In genomic region chr8:57574398-57574797, GRCm38 (mm10) we compare ENCODE assay signal across 9 mouse cellular contexts.
A peak's percentile ranks its signal among the peaks of the same experiment; 100 is the strongest.
DNase-seq lines count a peak whose midpoint lies in the region; ATAC-seq and TF ChIP-seq lines count a peak whose summit lies in the region.
"Had no signal": no experiment of that assay in that cellular context is flagged by ENCODE, and none has a peak within 500 bp of the region (broad histone marks: within the 10 kb centered on the region; RNA-seq: fewer than 3 reads in every experiment).

No protein-coding gene starts in this region.

- H3K36me3 ChIP-seq in embryonic facial prominence, embryonic 10.5 days (replicated peaks): peaks cover 5% of the 10 kb centered on the region; the same call in 1 of the 2 replicates
- H3K36me3 ChIP-seq in lung, embryonic 14.5 days (ENCODE audit: insufficient read depth): no peaks in the 10 kb centered on the region
- H3K36me3 ChIP-seq: heart, embryonic 13.5 days had no signal

- peak; percentile 61 to 71 for DNase-seq in CD8-positive naive resting alpha-beta T cell, adult 2 months (ENCODE audit: low read depth in 2 of 2, low spot score in 2 of 2)
- peak; percentile 81 for DNase-seq in adrenal gland, postnatal 25 days
- peak; percentile 73 for DNase-seq in embryonic facial prominence, embryonic 10.5 days (ENCODE audit: low spot score)
- DNase-seq in heart, postnatal 25 days (ENCODE audit: low spot score): peak; percentile 33
- peak; percentile 58 to 87 for DNase-seq in kidney, postnatal 36 days
- peak; percentile 83 for DNase-seq in lung, embryonic 14.5 days
- peak; percentile 87 for DNase-seq in thymus, postnatal 14 days

- peak; percentile 81 for TF ChIP-seq CTCF in lung, embryonic 14.5 days (IDR thresholded peaks at IDR 0.05; ENCODE audit: low read depth)
- peak; percentile 98 for TF ChIP-seq CTCF in olfactory bulb, adult 2 months (IDR thresholded peaks at IDR 0.05; ENCODE audit: insufficient read depth, low read depth, low read length)

- intact Hi-C loops in heart, postnatal 25 days (cut with DNase I): loop anchor here (1.0 to 2.0 kb wide), 2 partner anchors 216 to 226 kb away; no protein-coding TSS in a partner anchor

- H3K27me3 ChIP-seq in embryonic facial prominence, embryonic 10.5 days (replicated peaks; ENCODE audit: low read depth, poor library complexity, severe bottlenecking): no peaks in the 10 kb centered on the region
- no peaks in the 10 kb centered on the region for H3K27me3 ChIP-seq in lung, embryonic 14.5 days (ENCODE audit: insufficient read depth, low read length)
- H3K27me3 ChIP-seq: heart, embryonic 13.5 days had no signal

- peaks cover 14% of the 10 kb centered on the region for H3K4me1 ChIP-seq in embryonic facial prominence, embryonic 10.5 days
- no peaks in the 10 kb centered on the region; the same call in 1 of the 2 replicates for H3K4me1 ChIP-seq in lung, embryonic 14.5 days (ENCODE audit: insufficient read depth)
- H3K4me1 ChIP-seq in olfactory bulb, adult 2 months (ENCODE audit: control insufficient read depth, insufficient read depth, low read length): peaks cover 9% of the 10 kb centered on the region

- no peak overlapping the region for H3K4me3 ChIP-seq in embryonic facial prominence, embryonic 10.5 days
- H3K4me3 ChIP-seq in lung, embryonic 14.5 days (ENCODE audit: low read depth, low read length): no peak overlapping the region
- H3K4me3 ChIP-seq in olfactory bulb, adult 2 months (ENCODE audit: insufficient read depth, low read depth, low read length): no peak overlapping the region
- H3K4me3 ChIP-seq: heart, embryonic 13.5 days had no signal

- no peak overlapping the region for H3K4me2 ChIP-seq in lung, embryonic 14.5 days
- H3K4me2 ChIP-seq: heart, embryonic 13.5 days had no signal

- no peak for TF ChIP-seq POLR2A in olfactory bulb, adult 2 months (IDR thresholded peaks at IDR 0.05; ENCODE audit: insufficient read depth, low read depth, low read length)

- H3K9ac ChIP-seq in lung, embryonic 14.5 days: no peak overlapping the region
- H3K9ac ChIP-seq: heart, embryonic 13.5 days had no signal

- no peak overlapping the region for H3K27ac ChIP-seq in embryonic facial prominence, embryonic 10.5 days (replicated peaks)
- no peak overlapping the region for H3K27ac ChIP-seq in lung, embryonic 14.5 days (ENCODE audit: low read depth)
- no peak overlapping the region for H3K27ac ChIP-seq in olfactory bulb, adult 2 months (ENCODE audit: insufficient read depth, low read depth, low read length)
- H3K27ac ChIP-seq: heart, embryonic 13.5 days had no signal

- WGBS in embryonic facial prominence, embryonic 10.5 days: 10% methylated on average over 7 of the region's 7 CpGs
- 12% methylated on average over 7 of the region's 7 CpGs for WGBS in lung, embryonic 14.5 days
- 5% methylated on average over 7 of the region's 7 CpGs for WGBS in olfactory bulb, adult 2 months

- no peaks in the 10 kb centered on the region for H3K9me3 ChIP-seq in embryonic facial prominence, embryonic 10.5 days
- no peaks in the 10 kb centered on the region for H3K9me3 ChIP-seq in lung, embryonic 14.5 days (ENCODE audit: low read depth, low read length)
- H3K9me3 ChIP-seq: heart, embryonic 13.5 days had no signal

- ATAC-seq in lung, embryonic 14.5 days (ENCODE audit: insufficient read depth): no peak

Comparison
In these comparisons a context has a peak if more than half of its experiments do, and no peak if none do; other contexts are left out.
1. DNase-seq: peak in every context shown above with its lines; median percentile 87 in thymus, postnatal 14 days; 83 in lung, embryonic 14.5 days; 81 in adrenal gland, postnatal 25 days; 73 in embryonic facial prominence, embryonic 10.5 days; 72 in kidney, postnatal 36 days; 66 in CD8-positive naive resting alpha-beta T cell, adult 2 months; 33 in heart, postnatal 25 days.